Mouse (Mus musculus): ENCODE data around the gene Cib3. TPM values are rescaled to one million over a fixed set of nuclear protein-coding genes. Genes with fewer than 3 reads are reported as not detected.

Cib3 gene
- polyA plus RNA-seq, 1 experiment from 2014 or later, result 0.11 TPM

- H3K9me3 ChIP-seq (replicated peaks; ENCODE audit: control insufficient read depth, low read length, poor library complexity, severe bottlenecking), result no peaks in the 10 kb centered on the region
- no peaks in the 10 kb centered on the region for H3K27me3 ChIP-seq (ENCODE audit: control insufficient read depth, insufficient read depth, low read depth, low read length)
- H3K4me1 ChIP-seq (ENCODE audit: control insufficient read depth, insufficient read depth, low read length), result peaks cover 18% of the 10 kb centered on the region
- 100% methylated on average over 1 of the region's 1 CpGs for WGBS
- no peak overlapping the region for H3K9ac ChIP-seq (ENCODE audit: low read depth, low read length)
- no peak overlapping the region for H3K27ac ChIP-seq (ENCODE audit: low read length)
- ATAC-seq, result no peak
- H3K4me2 ChIP-seq (ENCODE audit: low read length), result no peak overlapping the region
- H3K36me3 ChIP-seq (ENCODE audit: control insufficient read depth, insufficient read depth, low read length), result peaks cover 9% of the 10 kb centered on the region
- H3K4me3 ChIP-seq (ENCODE audit: low read depth, low read length), result no peak overlapping the region
These were observed 29.6 kb upstream of the Cib3 start for GRCm38 (mm10) chr8:72242226-72242625.

GRCm38 (mm10) chr8:72240951-72241350 is 28.3 kb upstream of the Cib3 start:
- peak overlapping the region; percentile 82 for H3K4me3 ChIP-seq (ENCODE audit: low read depth, low read length)
- peak overlapping the region; percentile 83 for H3K9ac ChIP-seq (ENCODE audit: low read depth, low read length)
- no peaks in the 10 kb centered on the region for H3K36me3 ChIP-seq (ENCODE audit: control insufficient read depth, insufficient read depth, low read length)
- H3K4me1 ChIP-seq (ENCODE audit: control insufficient read depth, insufficient read depth, low read length), result peaks cover 18% of the 10 kb centered on the region
- no peak overlapping the region for H3K27ac ChIP-seq (ENCODE audit: low read length)
- no peaks in the 10 kb centered on the region for H3K9me3 ChIP-seq (replicated peaks; ENCODE audit: control insufficient read depth, low read length, poor library complexity, severe bottlenecking)
- no peaks in the 10 kb centered on the region for H3K27me3 ChIP-seq (ENCODE audit: control insufficient read depth, insufficient read depth, low read depth, low read length)
- peak overlapping the region; percentile 80 for H3K4me2 ChIP-seq (ENCODE audit: low read length)
- ATAC-seq, result no peak
- 62% methylated on average over 7 of the region's 7 CpGs for WGBS

- no peaks in the 10 kb centered on the region for H3K36me3 ChIP-seq (ENCODE audit: control insufficient read depth, insufficient read depth, low read length)
- peak overlapping the region; percentile 82 for H3K4me3 ChIP-seq (ENCODE audit: low read depth, low read length)
- H3K27me3 ChIP-seq (ENCODE audit: control insufficient read depth, insufficient read depth, low read depth, low read length), result no peaks in the 10 kb centered on the region
- no peaks in the 10 kb centered on the region for H3K9me3 ChIP-seq (replicated peaks; ENCODE audit: control insufficient read depth, low read length, poor library complexity, severe bottlenecking)
- peaks cover 18% of the 10 kb centered on the region for H3K4me1 ChIP-seq (ENCODE audit: control insufficient read depth, insufficient read depth, low read length)
- WGBS, result 0% methylated on average over 24 of the region's 24 CpGs
- peak overlapping the region; percentile 80 for H3K4me2 ChIP-seq (ENCODE audit: low read length)
- peak overlapping the region; percentile 83 for H3K9ac ChIP-seq (ENCODE audit: low read depth, low read length)
- H3K27ac ChIP-seq (ENCODE audit: low read length), result peak overlapping the region; percentile 97
- no peak for ATAC-seq
These were observed 27.7 kb upstream of the Cib3 start for GRCm38 (mm10) chr8:72240403-72240763.

GRCm38 (mm10) chr8:72239499-72240402 is 27.1 kb upstream of the Cib3 start, which contains the start of gene Ap1m1:
TSS of gene Ap1m1 (plus strand) at chr8:72240018.
- Histone ChIP-seq H3K27ac (ENCODE audit: low read length) (peak within 1 kb of the TSS; percentile 97), H3K4me2 (ENCODE audit: low read length) (peak within 1 kb of the TSS; percentile 80), H3K4me1 (ENCODE audit: control insufficient read depth, insufficient read depth, low read length) (peaks cover 18% of the 10 kb centered on the region), H3K9ac (ENCODE audit: low read depth, low read length) (peak within 1 kb of the TSS; percentile 83), H3K9me3 (replicated peaks; ENCODE audit: control insufficient read depth, low read length, poor library complexity, severe bottlenecking) (no peaks in the 10 kb centered on the region), H3K36me3 (ENCODE audit: control insufficient read depth, insufficient read depth, low read length) (no peaks in the 10 kb centered on the region), H3K4me3 (ENCODE audit: low read depth, low read length) (peak within 1 kb of the TSS; percentile 82), H3K27me3 (ENCODE audit: control insufficient read depth, insufficient read depth, low read depth, low read length) (no peaks in the 10 kb centered on the region)
- WGBS, result under 1% methylated on average over 54 of the region's 54 CpGs
- ATAC-seq, result peak; percentile 96

- ATAC-seq, result no peak
- Histone ChIP-seq H3K4me3 (ENCODE audit: low read depth, low read length) (no peak overlapping the region), H3K4me1 (ENCODE audit: control insufficient read depth, insufficient read depth, low read length) (peaks cover 14% of the 10 kb centered on the region), H3K27ac (ENCODE audit: low read length) (no peak overlapping the region), H3K36me3 (ENCODE audit: control insufficient read depth, insufficient read depth, low read length) (peaks cover 10% of the 10 kb centered on the region), H3K9ac (ENCODE audit: low read depth, low read length) (no peak overlapping the region), H3K9me3 (replicated peaks; ENCODE audit: control insufficient read depth, low read length, poor library complexity, severe bottlenecking) (no peaks in the 10 kb centered on the region), H3K4me2 (ENCODE audit: low read length) (no peak overlapping the region), H3K27me3 (ENCODE audit: control insufficient read depth, insufficient read depth, low read depth, low read length) (no peaks in the 10 kb centered on the region; the same call in 1 of the 2 replicates)
- WGBS, result 93% methylated on average over 5 of the region's 5 CpGs
These were observed 10.0 kb upstream of the Cib3 start for GRCm38 (mm10) chr8:72222656-72223055.

GRCm38 (mm10) chr8:72220758-72221157 is 8.1 kb upstream of the Cib3 start:
- H3K4me2 ChIP-seq (ENCODE audit: low read length), result peak overlapping the region; percentile 90
- ATAC-seq, result no peak
- H3K27me3 ChIP-seq (ENCODE audit: control insufficient read depth, insufficient read depth, low read depth, low read length), result peaks cover 7% of the 10 kb centered on the region; the same call in 1 of the 2 replicates
- no peak overlapping the region for H3K9ac ChIP-seq (ENCODE audit: low read depth, low read length)
- no peaks in the 10 kb centered on the region for H3K9me3 ChIP-seq (replicated peaks; ENCODE audit: control insufficient read depth, low read length, poor library complexity, severe bottlenecking)
- WGBS, result 76% methylated on average over 4 of the region's 4 CpGs
- H3K4me3 ChIP-seq (ENCODE audit: low read depth, low read length), result peak overlapping the region; percentile 57; the same call in 1 of the 2 replicates
- H3K27ac ChIP-seq (ENCODE audit: low read length), result no peak overlapping the region
- peaks cover 14% of the 10 kb centered on the region for H3K4me1 ChIP-seq (ENCODE audit: control insufficient read depth, insufficient read depth, low read length)
- peaks cover 10% of the 10 kb centered on the region for H3K36me3 ChIP-seq (ENCODE audit: control insufficient read depth, insufficient read depth, low read length)

GRCm38 (mm10) chr8:72219541-72220363 is 7.1 kb upstream of the Cib3 start, which contains the start of gene Fam32a:
TSS of gene Fam32a (plus strand) at chr8:72219730.
- peak; percentile 98 for ATAC-seq
- peaks cover 12% of the 10 kb centered on the region for H3K27me3 ChIP-seq (ENCODE audit: control insufficient read depth, insufficient read depth, low read depth, low read length)

GRCm38 (mm10) chr8:72218781-72219540 is 6.3 kb upstream of the Cib3 start:
- Histone ChIP-seq H3K36me3 (ENCODE audit: control insufficient read depth, insufficient read depth, low read length) (peaks cover 10% of the 10 kb centered on the region), H3K9me3 (replicated peaks; ENCODE audit: control insufficient read depth, low read length, poor library complexity, severe bottlenecking) (no peaks in the 10 kb centered on the region), H3K27ac (ENCODE audit: low read length) (0 out of 2 replicates have a peak overlapping the region, but pooled peaks have one; percentile 73), H3K4me1 (ENCODE audit: control insufficient read depth, insufficient read depth, low read length) (peaks cover 14% of the 10 kb centered on the region), H3K4me3 (ENCODE audit: low read depth, low read length) (peak overlapping the region; percentile 57), H3K9ac (ENCODE audit: low read depth, low read length) (no peak overlapping the region), H3K27me3 (ENCODE audit: control insufficient read depth, insufficient read depth, low read depth, low read length) (peaks cover 12% of the 10 kb centered on the region), H3K4me2 (ENCODE audit: low read length) (peak overlapping the region; percentile 90)
- 75% methylated on average over 9 of the region's 10 CpGs for WGBS
- ATAC-seq, result peak; percentile 50

More at GRCm38 (mm10) chr8:72219541-72220363, 7.1 kb upstream of the Cib3 start, which contains the start of gene Fam32a:
- no peaks in the 10 kb centered on the region for H3K9me3 ChIP-seq (replicated peaks; ENCODE audit: control insufficient read depth, low read length, poor library complexity, severe bottlenecking)
- peak within 1 kb of the TSS; percentile 75 for H3K9ac ChIP-seq (ENCODE audit: low read depth, low read length)
- H3K4me2 ChIP-seq (ENCODE audit: low read length), result peak within 1 kb of the TSS; percentile 90
- H3K36me3 ChIP-seq (ENCODE audit: control insufficient read depth, insufficient read depth, low read length), result peaks cover 10% of the 10 kb centered on the region
- H3K27ac ChIP-seq (ENCODE audit: low read length), result peak within 1 kb of the TSS; percentile 73
- H3K4me3 ChIP-seq (ENCODE audit: low read depth, low read length), result peak within 1 kb of the TSS; percentile 57
- WGBS, result 16% methylated on average over 39 of the region's 39 CpGs
- H3K4me1 ChIP-seq (ENCODE audit: control insufficient read depth, insufficient read depth, low read length), result peaks cover 14% of the 10 kb centered on the region

All from midbrain, embryonic 16.5 days (tissue).